Mouse (Mus musculus) limb, embryonic 12.5 days (tissue): ENCODE results near the gene Kat7. TPM values are rescaled to one million over a fixed set of nuclear protein-coding genes. Genes with fewer than 3 reads are reported as not detected.

ENCODE experiments used
- ATAC-seq: fragments of 200-750 bp; cut with Nextera tagmentation; 2 replicates; pipeline ENCODE4 v1.8.0; 2017; ENCODE audit warnings: low read depth, moderate TSS enrichment; ENCODE audit not compliant: insufficient number of reproducible peaks, insufficient read depth, low FRiP score, low TSS enrichment
- H3K27ac ChIP-seq: fragments of 300-500 bp; sonication (generic); 2 replicates; pipeline ENCODE4 v1.5.1; 2016; ENCODE audit warnings: mild to moderate bottlenecking, moderate library complexity
- H3K27me3 ChIP-seq: fragments of 300-500 bp; sonication (generic); 2 replicates; pipeline ENCODE4 v1.6.1; 2016; ENCODE audit warnings: mild to moderate bottlenecking, moderate library complexity
- H3K36me3 ChIP-seq: fragments of 300-500 bp; sonication (generic); 2 replicates; pipeline ENCODE4 v1.6.1; 2016; ENCODE audit warnings: mild to moderate bottlenecking, moderate library complexity
- H3K4me1 ChIP-seq: fragments of 300-500 bp; sonication (generic); replicated peaks from 2 replicates; pipeline ENCODE4 v1.6.1; 2016
- H3K4me2 ChIP-seq: fragments of 300-500 bp; sonication (generic); 2 replicates; pipeline ENCODE4 v1.6.1; 2016; ENCODE audit warnings: mild to moderate bottlenecking, moderate library complexity
- H3K4me3 ChIP-seq: fragments of 300-500 bp; sonication (generic); replicated peaks from 2 replicates; pipeline ENCODE4 v1.5.1; 2016; ENCODE audit warnings: mild to moderate bottlenecking
- H3K9ac ChIP-seq: fragments of 300-500 bp; sonication (generic); replicated peaks from 2 replicates; pipeline ENCODE4 v1.6.1; 2016; ENCODE audit warnings: mild to moderate bottlenecking, moderate library complexity
- H3K9me3 ChIP-seq: fragments of 300-500 bp; sonication (generic); 2 replicates; pipeline ENCODE4 v1.6.1; 2016; ENCODE audit warnings: mild to moderate bottlenecking, moderate library complexity
- WGBS: fragments of 180-500 bp; shearing (Covaris S2); methylation state at CpG from one replicate; pipeline ENCODE4 v1.1.7; 2016; 5-methylcytosine and 5-hydroxymethylcytosine counted together
- polyA plus RNA-seq: library from polyadenylated mRNA; unstranded; fragments of >200 nt; fragmentation: Nextera tagmentation; extraction: Ambion mirVana; gene quantifications from 2 replicates; pipeline ENCODE4 v1.2.1, GENCODE M21; 2016

The Kat7 gene
- polyA plus RNA-seq, 1 experiment from 2014 or later, result 79.4 TPM

GRCm38 (mm10) chr11:95279061-95279659 is 30.9 kb downstream of the Kat7 start:
- Histone ChIP-seq H3K9ac (no peak overlapping the region), H3K27ac (no peak overlapping the region), H3K27me3 (no peaks in the 10 kb centered on the region), H3K4me3 (no peak overlapping the region), H3K36me3 (peaks cover 98% of the 10 kb centered on the region), H3K4me1 (no peaks in the 10 kb centered on the region), H3K9me3 (no peaks in the 10 kb centered on the region), H3K4me2 (no peak overlapping the region)
- ATAC-seq, result no peak
- 87% methylated on average over 4 of the region's 4 CpGs for WGBS

DNA sequence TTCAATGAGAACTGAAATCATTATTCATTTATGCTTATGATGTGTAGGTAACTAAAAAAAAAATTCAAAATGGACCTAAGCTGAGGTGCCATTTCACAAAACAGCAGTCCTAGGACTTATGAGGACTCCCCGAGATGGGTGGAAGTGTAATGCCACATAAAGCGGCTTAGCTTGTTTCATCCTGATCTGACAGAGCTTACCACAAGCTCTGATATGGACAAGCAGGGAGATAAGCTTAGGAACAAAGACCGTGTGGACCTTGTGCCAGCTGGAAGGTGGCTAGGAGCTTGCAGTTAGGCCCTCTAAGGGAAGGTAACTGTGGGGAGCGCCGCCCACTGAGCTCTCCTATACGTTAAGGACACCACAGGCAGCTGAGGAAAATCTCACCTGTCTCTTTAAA is 34.0 kb downstream of the Kat7 start:
- Histone ChIP-seq H3K27ac (no peak overlapping the region), H3K4me3 (no peak overlapping the region), H3K27me3 (no peaks in the 10 kb centered on the region), H3K9ac (no peak overlapping the region), H3K4me2 (no peak overlapping the region), H3K4me1 (no peaks in the 10 kb centered on the region), H3K36me3 (peaks cover 98% of the 10 kb centered on the region), H3K9me3 (no peaks in the 10 kb centered on the region)
- 92% methylated on average over 6 of the region's 6 CpGs for WGBS
- no peak for ATAC-seq

DNA sequence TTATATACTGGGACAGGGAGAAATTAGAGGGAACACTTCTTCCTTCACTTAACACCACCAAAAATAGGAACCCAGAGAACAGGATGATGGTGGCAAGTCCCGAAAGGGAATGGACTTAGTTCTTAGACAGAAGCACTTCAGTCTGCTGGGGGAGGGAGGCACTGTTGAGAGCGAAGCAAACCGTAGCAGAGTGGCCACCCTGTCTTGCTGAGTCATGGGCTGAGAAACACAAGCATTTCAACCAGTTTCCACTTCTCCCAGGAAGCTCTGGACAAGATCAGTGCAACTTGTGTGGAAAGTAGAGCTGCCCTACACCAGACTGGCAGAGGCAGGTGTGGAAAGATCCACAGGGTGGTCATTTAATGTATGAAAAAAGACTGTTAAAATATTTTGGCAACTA is 35.4 kb downstream of the Kat7 start:
- Histone ChIP-seq H3K36me3 (peaks cover 99% of the 10 kb centered on the region), H3K4me3 (no peak overlapping the region), H3K27me3 (no peaks in the 10 kb centered on the region), H3K4me2 (no peak overlapping the region), H3K9ac (no peak overlapping the region), H3K9me3 (no peaks in the 10 kb centered on the region), H3K4me1 (no peaks in the 10 kb centered on the region), H3K27ac (no peak overlapping the region)
- WGBS, result 81% methylated on average over 3 of the region's 3 CpGs
- ATAC-seq, result no peak

DNA sequence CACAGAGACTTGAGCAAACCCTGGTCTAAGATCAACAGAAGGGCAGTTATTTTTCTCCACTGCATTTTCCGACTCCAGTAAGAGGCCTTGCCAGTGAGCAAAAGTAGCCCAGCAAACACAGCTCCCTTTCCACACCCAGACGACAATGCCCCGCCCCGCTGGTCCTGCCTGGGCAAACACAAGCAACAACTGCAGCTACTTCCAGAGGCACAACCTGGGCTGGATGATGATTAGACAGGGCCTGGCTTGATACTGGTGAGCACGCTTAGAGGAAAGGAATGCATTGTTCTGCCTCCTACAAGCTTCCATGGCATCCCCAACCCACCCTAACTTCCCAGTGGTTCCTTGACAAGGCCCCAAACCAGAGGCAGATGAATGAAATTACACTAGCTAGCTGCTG is 36.4 kb downstream of the Kat7 start:
- 90% methylated on average over 5 of the region's 5 CpGs for WGBS
- Histone ChIP-seq H3K9me3 (no peaks in the 10 kb centered on the region), H3K4me2 (no peak overlapping the region), H3K36me3 (peaks cover 98% of the 10 kb centered on the region), H3K27ac (no peak overlapping the region), H3K4me1 (no peaks in the 10 kb centered on the region), H3K9ac (no peak overlapping the region), H3K27me3 (no peaks in the 10 kb centered on the region), H3K4me3 (no peak overlapping the region)
- ATAC-seq, result no peak

GRCm38 (mm10) chr11:95266540-95267245 is 43.4 kb downstream of the Kat7 start:
- Histone ChIP-seq H3K4me2 (no peak overlapping the region), H3K4me3 (no peak overlapping the region), H3K27ac (no peak overlapping the region), H3K9me3 (no peaks in the 10 kb centered on the region), H3K27me3 (no peaks in the 10 kb centered on the region), H3K4me1 (peaks cover 5% of the 10 kb centered on the region), H3K36me3 (peaks cover 44% of the 10 kb centered on the region), H3K9ac (no peak overlapping the region)
- no peak for ATAC-seq
- WGBS, result 51% methylated on average over 6 of the region's 6 CpGs

- no peak for ATAC-seq
- Histone ChIP-seq H3K4me1 (peaks cover 5% of the 10 kb centered on the region), H3K4me2 (no peak overlapping the region), H3K9me3 (no peaks in the 10 kb centered on the region), H3K27ac (no peak overlapping the region), H3K27me3 (peaks cover 3% of the 10 kb centered on the region; the same call in 1 of the 2 replicates), H3K4me3 (no peak overlapping the region), H3K36me3 (peaks cover 22% of the 10 kb centered on the region), H3K9ac (no peak overlapping the region)
- 74% methylated on average over 4 of the region's 4 CpGs for WGBS
Measured at GRCm38 (mm10) chr11:95264455-95265013, 45.5 kb downstream of the Kat7 start.

- Histone ChIP-seq H3K36me3 (peaks cover 16% of the 10 kb centered on the region), H3K4me3 (no peak overlapping the region), H3K27ac (0 out of 2 replicates have a peak overlapping the region, but pooled peaks have one; percentile 13), H3K9ac (no peak overlapping the region), H3K4me2 (no peak overlapping the region), H3K27me3 (peaks cover 3% of the 10 kb centered on the region; the same call in 1 of the 2 replicates), H3K4me1 (peaks cover 5% of the 10 kb centered on the region), H3K9me3 (no peaks in the 10 kb centered on the region)
- 19% methylated on average over 11 of the region's 11 CpGs for WGBS
- ATAC-seq, result no peak
Measured at GRCm38 (mm10) chr11:95263816-95264454, 46.1 kb downstream of the Kat7 start.

GRCm38 (mm10) chr11:95261178-95261751 is 48.8 kb downstream of the Kat7 start, which contains the start of gene Tac4:
Tac4 (plus strand) TSS chr11:95261529.
- Histone ChIP-seq H3K9ac (no peak within 1 kb of the TSS), H3K36me3 (peaks cover 7% of the 10 kb centered on the region; the same call in 1 of the 2 replicates), H3K4me2 (no peak within 1 kb of the TSS), H3K27ac (no peak within 1 kb of the TSS), H3K27me3 (peaks cover 8% of the 10 kb centered on the region; the same call in 1 of the 2 replicates), H3K9me3 (no peaks in the 10 kb centered on the region), H3K4me3 (no peak within 1 kb of the TSS), H3K4me1 (peaks cover 5% of the 10 kb centered on the region)
- 73% methylated on average over 5 of the region's 5 CpGs for WGBS
- ATAC-seq, result no peak

GRCm38 (mm10) chr11:95259088-95259849 is 50.8 kb downstream of the Kat7 start:
- H3K9me3 ChIP-seq, result no peaks in the 10 kb centered on the region
- WGBS, result under 1% methylated on average over 73 of the region's 73 CpGs
- H3K9ac ChIP-seq, result peak overlapping the region; percentile 70

DNA sequence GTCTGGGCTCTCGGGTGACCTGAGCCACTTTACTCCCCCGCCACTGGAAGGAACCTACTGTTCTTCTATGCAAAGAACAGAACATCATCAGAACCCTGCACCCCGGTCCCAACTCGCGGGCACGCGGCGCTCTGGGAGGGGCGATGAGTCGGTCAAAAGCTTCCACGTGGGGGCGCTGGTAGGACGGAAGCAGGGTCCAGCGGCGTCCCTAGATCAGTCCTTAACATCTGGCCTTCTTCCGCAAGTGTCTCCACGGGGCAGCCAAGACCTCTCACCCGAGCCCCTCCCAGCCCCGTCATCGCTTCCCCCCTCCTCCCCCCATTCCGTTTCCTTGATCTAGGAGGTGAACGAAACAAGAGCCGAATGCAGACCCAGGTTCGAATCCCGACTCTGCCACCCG is 51.6 kb downstream of the Kat7 start:
- 1% methylated on average over 26 of the region's 26 CpGs for WGBS
- no peaks in the 10 kb centered on the region for H3K9me3 ChIP-seq
- H3K27me3 ChIP-seq, result peaks cover 8% of the 10 kb centered on the region; the same call in 1 of the 2 replicates
- peak overlapping the region; percentile 59 for H3K4me3 ChIP-seq
- peak overlapping the region; percentile 92 for H3K4me2 ChIP-seq
- no peaks in the 10 kb centered on the region; the same call in none of the 2 replicates for H3K4me1 ChIP-seq
- ATAC-seq, result no peak
- no peak overlapping the region; the same call in 1 of the 2 replicates for H3K27ac ChIP-seq
- no peaks in the 10 kb centered on the region for H3K36me3 ChIP-seq
- peak overlapping the region; percentile 70 for H3K9ac ChIP-seq

More at GRCm38 (mm10) chr11:95259088-95259849, 50.8 kb downstream of the Kat7 start:
- Histone ChIP-seq H3K27me3 (peaks cover 8% of the 10 kb centered on the region; the same call in 1 of the 2 replicates), H3K4me1 (peaks cover 5% of the 10 kb centered on the region), H3K4me2 (peak overlapping the region; percentile 92), H3K36me3 (no peaks in the 10 kb centered on the region), H3K27ac (peak overlapping the region; percentile 64), H3K4me3 (peak overlapping the region; percentile 59)
- ATAC-seq, result peak; percentile 40; the same call in 1 of the 2 replicates
